In the genomic region with DNA sequence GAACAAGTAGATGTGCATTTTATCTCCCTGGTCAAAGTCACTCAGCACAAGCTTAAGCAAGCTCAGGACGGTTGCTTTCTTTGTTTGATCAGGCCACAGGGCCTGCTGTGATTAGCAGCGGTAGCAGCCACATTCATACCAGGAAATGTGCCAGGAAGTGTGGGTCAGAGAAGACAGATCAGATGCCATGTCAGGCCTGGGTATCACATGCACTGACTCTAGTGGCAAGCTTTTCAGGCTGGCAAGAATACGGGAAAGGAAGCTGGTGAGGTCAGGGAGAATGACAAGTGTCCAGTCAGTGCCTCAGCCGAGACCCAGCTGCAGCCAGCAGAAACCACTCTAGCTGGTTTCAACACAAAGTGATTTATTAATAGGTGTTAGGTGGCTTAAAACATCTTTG, we compare ENCODE assay signal across 18 mouse cellular contexts.
DNase-seq lines count a peak whose midpoint lies in the region; ATAC-seq and TF ChIP-seq lines count a peak whose summit lies in the region.
"Had no signal": no experiment of that assay in that cellular context is flagged by ENCODE, and none has a peak within 500 bp of the region (broad histone marks: within the 10 kb centered on the region; RNA-seq: fewer than 3 reads in every experiment).

No protein-coding gene starts in this region.

- TF ChIP-seq POLR2A in lung, adult 2 months (IDR thresholded peaks at IDR 0.05; ENCODE audit: borderline replicate concordance, extremely low read depth, low read depth, low read length): no peak
- no peak for TF ChIP-seq POLR2A in thymus, adult 2 months (IDR thresholded peaks at IDR 0.05; ENCODE audit: control insufficient read depth, extremely low read depth, insufficient read depth, low read length, poor library complexity)

- no peak overlapping the region for H3K4me3 ChIP-seq in lung, adult 2 months (replicated peaks; ENCODE audit: extremely low read depth, low read depth, low read length)
- no peak overlapping the region for H3K4me3 ChIP-seq in heart, postnatal 0 days (ENCODE audit: low read depth, low read length)
- H3K4me3 ChIP-seq in thymus, adult 2 months (ENCODE audit: control insufficient read depth, insufficient read depth, low read length): no peak overlapping the region
- H3K4me3 ChIP-seq: forebrain, embryonic 15.5 days; liver, embryonic 13.5 days; myocyte had no signal

- H3K4me1 ChIP-seq in lung, adult 2 months (ENCODE audit: control insufficient read depth, insufficient read depth, low read length): no peaks in the 10 kb centered on the region
- peaks cover 14% of the 10 kb centered on the region; the same call in 1 of the 2 replicates for H3K4me1 ChIP-seq in heart, postnatal 0 days (ENCODE audit: control insufficient read depth, insufficient read depth)
- no peaks in the 10 kb centered on the region for H3K4me1 ChIP-seq in thymus, adult 2 months (replicated peaks; ENCODE audit: control insufficient read depth, insufficient read depth, low read length)
- H3K4me1 ChIP-seq: forebrain, embryonic 15.5 days; liver, embryonic 13.5 days had no signal

- no peaks in the 10 kb centered on the region for H3K27me3 ChIP-seq in heart, postnatal 0 days (ENCODE audit: control insufficient read depth, insufficient read depth, low read length)
- no peaks in the 10 kb centered on the region for H3K27me3 ChIP-seq in thymus, adult 2 months (ENCODE audit: control insufficient read depth, insufficient read depth, low read length)
- H3K27me3 ChIP-seq: forebrain, embryonic 15.5 days; liver, embryonic 13.5 days had no signal

- TF ChIP-seq CTCF in lung, adult 2 months (IDR thresholded peaks at IDR 0.05; ENCODE audit: insufficient read depth, low read length): no peak
- TF ChIP-seq CTCF in heart, postnatal 0 days (IDR thresholded peaks at IDR 0.05; ENCODE audit: low read depth): no peak
- TF ChIP-seq CTCF in thymus, adult 2 months (IDR thresholded peaks at IDR 0.05; ENCODE audit: borderline replicate concordance, control insufficient read depth, extremely low read depth, insufficient read depth, low read length, poor library complexity): no peak

- H3K27ac ChIP-seq in heart, postnatal 0 days (ENCODE audit: low read depth): 0 out of 2 replicates have a peak overlapping the region, but pooled peaks have one; percentile 18
- no peak overlapping the region for H3K27ac ChIP-seq in thymus, adult 2 months (ENCODE audit: control insufficient read depth, insufficient read depth, low read length)
- H3K27ac ChIP-seq: forebrain, embryonic 15.5 days; liver, embryonic 13.5 days had no signal

- no peaks in the 10 kb centered on the region for H3K9me3 ChIP-seq in heart, postnatal 0 days (replicated peaks; ENCODE audit: control insufficient read depth, low read length)
- H3K9me3 ChIP-seq: forebrain, embryonic 15.5 days; liver, embryonic 13.5 days had no signal

- peak; percentile 66 for ATAC-seq in heart, postnatal 0 days (ENCODE audit: insufficient read depth, low read depth)
- no peak for ATAC-seq in CD4-positive, CD25-positive, alpha-beta regulatory T cell, adult 4 months
- ATAC-seq: forebrain, embryonic 15.5 days; inflammation-experienced regulatory T-cells, adult 6 months had no signal

- DNase-seq in adrenal gland, adult 2 months: peak; percentile 10
- no peak for DNase-seq in adrenal gland, adult 18-20 months (ENCODE audit: low spot score in 2 of 2)
- DNase-seq in lung, postnatal 10 days: peak; percentile 8
- no peak for DNase-seq in lung, adult 2 months
- DNase-seq in heart, postnatal 0 days (ENCODE audit: low spot score): peak; percentile 34
- no peak for DNase-seq in right cerebral cortex, postnatal 14 days
- no peak for DNase-seq in thymus, adult 2 months
- DNase-seq: cerebellum, adult 11 months; kidney, postnatal 14 days; liver, embryonic 13.5 days; lung, postnatal 14 days; right cerebral cortex, postnatal 25 days; thymus, postnatal 14 days had no signal

- 26% methylated on average over 4 of the region's 4 CpGs for WGBS in lung, adult 2 months
- WGBS in heart, postnatal 0 days: 28% methylated on average over 4 of the region's 4 CpGs
- WGBS in thymus, adult 2 months: 10% methylated on average over 4 of the region's 4 CpGs

- H3K36me3 ChIP-seq in heart, postnatal 0 days (replicated peaks; ENCODE audit: control insufficient read depth, insufficient read depth, low read length): no peaks in the 10 kb centered on the region
- H3K36me3 ChIP-seq in thymus, adult 2 months (ENCODE audit: control insufficient read depth, insufficient read depth, low read length): no peaks in the 10 kb centered on the region
- H3K36me3 ChIP-seq: forebrain, embryonic 15.5 days; liver, embryonic 13.5 days had no signal

- H3K4me2 ChIP-seq in heart, postnatal 0 days (ENCODE audit: low read depth, low read length): no peak overlapping the region
- H3K4me2 ChIP-seq: forebrain, embryonic 15.5 days; liver, embryonic 13.5 days; midbrain, embryonic 11.5 days had no signal

- no peak for TF ChIP-seq EP300 in heart, postnatal 0 days (IDR thresholded peaks at IDR 0.05; ENCODE audit: low read depth)

- H3K9ac ChIP-seq in heart, postnatal 0 days (replicated peaks; ENCODE audit: low read depth, low read length): no peak overlapping the region
- H3K9ac ChIP-seq: forebrain, embryonic 15.5 days; liver, embryonic 13.5 days had no signal

Comparison
In these comparisons a context has a peak if more than half of its experiments do, and no peak if none do; other contexts are left out.
1. DNase-seq: peak in adrenal gland, adult 2 months (single experiment), lung, postnatal 10 days (single experiment) and heart, postnatal 0 days (single experiment); none in adrenal gland, adult 18-20 months (0 of 2), lung, adult 2 months (single experiment), right cerebral cortex, postnatal 14 days (single experiment) and thymus, adult 2 months (single experiment).